In the genomic region with DNA sequence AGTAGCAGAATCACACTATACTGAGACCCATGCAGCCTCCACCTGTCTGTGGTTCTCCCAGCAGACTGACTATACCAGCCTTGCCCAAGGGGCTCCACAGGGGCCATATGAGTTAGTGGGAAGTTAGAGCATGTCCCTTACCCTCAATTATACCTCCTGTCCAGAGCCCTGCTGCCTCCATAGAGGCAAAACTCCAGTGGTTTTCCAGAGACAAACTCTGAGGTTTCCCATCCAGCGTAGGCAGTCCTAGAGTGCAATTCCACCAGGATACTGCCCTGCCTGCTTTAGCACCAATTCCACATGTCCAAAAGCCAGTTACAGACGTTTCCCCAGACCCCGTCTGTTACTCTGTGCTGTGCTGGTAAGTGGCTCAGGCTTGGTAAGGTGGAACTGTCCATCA, we compare ENCODE assay signal across 20 mouse cellular contexts. TPM values are rescaled to one million over a fixed set of nuclear protein-coding genes. Genes with fewer than 3 reads are reported as not detected.
DNase-seq lines count a peak whose midpoint lies in the region; ATAC-seq and TF ChIP-seq lines count a peak whose summit lies in the region.
"Had no signal": no experiment of that assay in that cellular context is flagged by ENCODE, and none has a peak within 500 bp of the region (broad histone marks: within the 10 kb centered on the region; RNA-seq: fewer than 3 reads in every experiment).

No protein-coding gene starts in this region.

- no peaks in the 10 kb centered on the region for H3K9me3 ChIP-seq in forebrain, embryonic 11.5 days (ENCODE audit: control insufficient read depth, low read length)
- H3K9me3 ChIP-seq in forebrain, embryonic 15.5 days: no peaks in the 10 kb centered on the region
- no peaks in the 10 kb centered on the region for H3K9me3 ChIP-seq in liver, embryonic 11.5 days (ENCODE audit: control insufficient read depth, low read length)
- no peaks in the 10 kb centered on the region for H3K9me3 ChIP-seq in liver, postnatal 0 days (ENCODE audit: low read length)
- no peaks in the 10 kb centered on the region for H3K9me3 ChIP-seq in neural tube, embryonic 13.5 days
- H3K9me3 ChIP-seq in midbrain, embryonic 14.5 days (ENCODE audit: control insufficient read depth, low read length): no peaks in the 10 kb centered on the region
- H3K9me3 ChIP-seq: embryonic facial prominence, embryonic 10.5 days; G1E; heart, embryonic 12.5 days had no signal

- no peaks in the 10 kb centered on the region for H3K36me3 ChIP-seq in forebrain, embryonic 11.5 days (ENCODE audit: control insufficient read depth, insufficient read depth, low read length)
- H3K36me3 ChIP-seq in forebrain, embryonic 15.5 days: no peaks in the 10 kb centered on the region
- no peaks in the 10 kb centered on the region for H3K36me3 ChIP-seq in liver, embryonic 11.5 days (ENCODE audit: control insufficient read depth, insufficient read depth, low read length)
- H3K36me3 ChIP-seq in liver, postnatal 0 days (replicated peaks; ENCODE audit: insufficient read depth, low read length): no peaks in the 10 kb centered on the region
- H3K36me3 ChIP-seq in neural tube, embryonic 13.5 days: no peaks in the 10 kb centered on the region
- no peaks in the 10 kb centered on the region for H3K36me3 ChIP-seq in midbrain, embryonic 14.5 days (ENCODE audit: control insufficient read depth, insufficient read depth, low read length)
- H3K36me3 ChIP-seq: embryonic facial prominence, embryonic 10.5 days; G1E; heart, embryonic 12.5 days had no signal

- no peak overlapping the region for H3K4me3 ChIP-seq in forebrain, embryonic 11.5 days (ENCODE audit: low read depth, low read length)
- H3K4me3 ChIP-seq in forebrain, embryonic 15.5 days: no peak overlapping the region
- H3K4me3 ChIP-seq in liver, embryonic 11.5 days (ENCODE audit: low read depth, low read length): no peak overlapping the region
- no peak overlapping the region for H3K4me3 ChIP-seq in liver, postnatal 0 days (ENCODE audit: low read depth, low read length)
- no peak overlapping the region for H3K4me3 ChIP-seq in neural tube, embryonic 13.5 days
- H3K4me3 ChIP-seq in midbrain, embryonic 14.5 days (replicated peaks; ENCODE audit: low read depth, low read length): no peak overlapping the region
- H3K4me3 ChIP-seq: embryonic facial prominence, embryonic 10.5 days; heart, adult 2 months; heart, embryonic 12.5 days had no signal

- no peak for TF ChIP-seq EP300 in liver, postnatal 0 days (IDR thresholded peaks at IDR 0.05; ENCODE audit: low read depth)

- H3K4me1 ChIP-seq in forebrain, embryonic 11.5 days (replicated peaks; ENCODE audit: control insufficient read depth, insufficient read depth, low read length): no peaks in the 10 kb centered on the region
- peaks cover 14% of the 10 kb centered on the region for H3K4me1 ChIP-seq in forebrain, embryonic 15.5 days
- no peaks in the 10 kb centered on the region for H3K4me1 ChIP-seq in liver, embryonic 11.5 days (replicated peaks; ENCODE audit: control insufficient read depth, insufficient read depth, low read length)
- no peaks in the 10 kb centered on the region for H3K4me1 ChIP-seq in liver, postnatal 0 days (ENCODE audit: insufficient read depth)
- peaks cover 19% of the 10 kb centered on the region for H3K4me1 ChIP-seq in neural tube, embryonic 13.5 days (replicated peaks)
- peaks cover 5% of the 10 kb centered on the region; the same call in 1 of the 2 replicates for H3K4me1 ChIP-seq in midbrain, embryonic 14.5 days (ENCODE audit: control insufficient read depth, insufficient read depth, low read length)

- H3K27me3 ChIP-seq in forebrain, embryonic 11.5 days (ENCODE audit: control insufficient read depth, insufficient read depth, low read length): no peaks in the 10 kb centered on the region
- no peaks in the 10 kb centered on the region for H3K27me3 ChIP-seq in forebrain, embryonic 15.5 days
- no peaks in the 10 kb centered on the region; the same call in 1 of the 2 replicates for H3K27me3 ChIP-seq in liver, embryonic 11.5 days (replicated peaks; ENCODE audit: control insufficient read depth, insufficient read depth, low read length)
- H3K27me3 ChIP-seq in liver, postnatal 0 days (ENCODE audit: insufficient read depth, low read length): no peaks in the 10 kb centered on the region
- no peaks in the 10 kb centered on the region for H3K27me3 ChIP-seq in neural tube, embryonic 13.5 days
- no peaks in the 10 kb centered on the region for H3K27me3 ChIP-seq in midbrain, embryonic 14.5 days (ENCODE audit: control insufficient read depth, insufficient read depth, low read length)

- DNase-seq in forebrain, embryonic 11.5 days (ENCODE audit: low spot score): peak; percentile 37
- DNase-seq in liver, embryonic 11.5 days (ENCODE audit: low spot score): peak; percentile 19
- no peak for DNase-seq in liver, postnatal 0 days
- DNase-seq in neural tube, embryonic 10.5 days (ENCODE audit: extremely low spot score, low spot score): no peak
- no peak for DNase-seq in midbrain, embryonic 14.5 days
- no peak for DNase-seq in right cerebral cortex, postnatal 4 days
- DNase-seq: adrenal gland, adult 8-10 months; adrenal gland, postnatal 36 days; B cell, adult 2 months; cerebellum, postnatal 10 days; gastrocnemius, postnatal 10 days; heart, adult 2 months had no signal

- TF ChIP-seq CTCF in liver, postnatal 0 days (IDR thresholded peaks at IDR 0.05; ENCODE audit: low read depth): no peak

- H3K9ac ChIP-seq in forebrain, embryonic 11.5 days (ENCODE audit: low read length): no peak overlapping the region
- no peak overlapping the region for H3K9ac ChIP-seq in forebrain, embryonic 15.5 days (replicated peaks)
- H3K9ac ChIP-seq in liver, embryonic 11.5 days (ENCODE audit: low read depth, low read length): no peak overlapping the region
- H3K9ac ChIP-seq in liver, postnatal 0 days (replicated peaks): no peak overlapping the region
- H3K9ac ChIP-seq in neural tube, embryonic 13.5 days: no peak overlapping the region
- H3K9ac ChIP-seq in midbrain, embryonic 14.5 days (replicated peaks; ENCODE audit: low read length): no peak overlapping the region; the same call in 1 of the 2 replicates
- H3K9ac ChIP-seq: heart, embryonic 12.5 days; hindbrain, embryonic 14.5 days had no signal

- WGBS in forebrain, embryonic 11.5 days: 72% methylated on average over 3 of the region's 3 CpGs
- whole genome bisulfite sequencing in forebrain, embryonic 15.5 days: 73% methylated on average over 3 of the region's 3 CpGs
- WGBS in liver, embryonic 11.5 days: 65% methylated on average over 3 of the region's 3 CpGs
- 59% methylated on average over 3 of the region's 3 CpGs for WGBS in liver, postnatal 0 days (ENCODE audit: insufficient replicate concordance)
- WGBS in neural tube, embryonic 13.5 days: 70% methylated on average over 3 of the region's 3 CpGs
- 57% methylated on average over 3 of the region's 3 CpGs for WGBS in midbrain, embryonic 14.5 days

- H3K4me2 ChIP-seq in forebrain, embryonic 11.5 days (ENCODE audit: low read depth, low read length, severe bottlenecking): no peak overlapping the region
- H3K4me2 ChIP-seq in forebrain, embryonic 15.5 days (replicated peaks): no peak overlapping the region
- no peak overlapping the region for H3K4me2 ChIP-seq in liver, embryonic 11.5 days
- no peak overlapping the region for H3K4me2 ChIP-seq in liver, postnatal 0 days (ENCODE audit: low read depth, low read length)
- no peak overlapping the region for H3K4me2 ChIP-seq in neural tube, embryonic 13.5 days
- no peak overlapping the region for H3K4me2 ChIP-seq in midbrain, embryonic 14.5 days (ENCODE audit: low read length)
- H3K4me2 ChIP-seq: heart, embryonic 12.5 days; hindbrain, embryonic 14.5 days had no signal

- no peak for ATAC-seq in forebrain, embryonic 11.5 days (replicated peaks; ENCODE audit: low FRiP score)
- no peak for ATAC-seq in forebrain, embryonic 15.5 days (replicated peaks)
- no peak for ATAC-seq in liver, embryonic 11.5 days (replicated peaks; ENCODE audit: low FRiP score)
- no peak for ATAC-seq in liver, postnatal 0 days
- 0 out of 2 replicates have a peak, but pooled peaks have one; percentile 19 for ATAC-seq in neural tube, embryonic 13.5 days (ENCODE audit: low read depth)
- no peak for ATAC-seq in midbrain, embryonic 14.5 days (ENCODE audit: low FRiP score, low TSS enrichment)
- ATAC-seq: CD4-positive, CD25-positive, alpha-beta regulatory T cell, adult 4 months; forebrain, embryonic 14.5 days had no signal

- no peak overlapping the region for H3K27ac ChIP-seq in forebrain, embryonic 11.5 days (ENCODE audit: low read depth, low read length)
- no peak overlapping the region for H3K27ac ChIP-seq in forebrain, embryonic 15.5 days (replicated peaks)
- H3K27ac ChIP-seq in liver, embryonic 11.5 days (ENCODE audit: low read depth, low read length): no peak overlapping the region
- H3K27ac ChIP-seq in liver, postnatal 0 days (ENCODE audit: low read depth): no peak overlapping the region
- H3K27ac ChIP-seq in neural tube, embryonic 13.5 days (replicated peaks): no peak overlapping the region
- 0 out of 2 replicates have a peak overlapping the region, but pooled peaks have one; percentile 28 for H3K27ac ChIP-seq in midbrain, embryonic 14.5 days (replicated peaks; ENCODE audit: low read depth, low read length)
- H3K27ac ChIP-seq: embryonic facial prominence, embryonic 10.5 days; heart, adult 2 months; hindbrain, embryonic 14.5 days had no signal

RNA-seq across cellular contexts. Expression of a gene that starts 59.6 kb away (rescaled TPM):
- 8.1 and 9.3 TPM in 2 replicates for polyA plus RNA-seq in forebrain, embryonic 11.5 days (2014; fragmentation: Nextera tagmentation; extraction: Ambion mirVana)
- 9.2 and 11.1 TPM in 2 replicates for polyA plus RNA-seq in forebrain, embryonic 15.5 days (2015; fragmentation: Nextera tagmentation; extraction: Ambion mirVana)
- 14.3 and 16.3 TPM in 2 replicates for polyA plus RNA-seq in liver, embryonic 11.5 days (2014; fragmentation: Nextera tagmentation; extraction: Ambion mirVana)
- 6.1 and 6.3 TPM in 2 replicates for polyA plus RNA-seq in liver, postnatal 0 days (2015; fragmentation: Nextera tagmentation; extraction: Ambion mirVana)
- 8.6 and 9.4 TPM in 2 replicates for polyA plus RNA-seq in neural tube, embryonic 13.5 days (2015; fragmentation: Nextera tagmentation; extraction: Ambion mirVana)
- 9.0 and 12.0 TPM in 2 replicates for polyA plus RNA-seq in midbrain, embryonic 14.5 days (2014; fragmentation: Nextera tagmentation; extraction: Ambion mirVana)

Comparison
In these comparisons a context has a peak if more than half of its experiments do, and no peak if none do; other contexts are left out.
1. DNase-seq: peak in forebrain, embryonic 11.5 days (single experiment) and liver, embryonic 11.5 days (single experiment); none in liver, postnatal 0 days (single experiment), neural tube, embryonic 10.5 days (single experiment), midbrain, embryonic 14.5 days (single experiment) and right cerebral cortex, postnatal 4 days (single experiment).